Mouse (Mus musculus): ENCODE measurements around the gene Shpk. TPM values are rescaled to one million over a fixed set of nuclear protein-coding genes. Genes with fewer than 3 reads are reported as not detected.

The Shpk gene
- polyA plus RNA-seq, 1 experiment from 2014 or later: 1.00 TPM

DNA sequence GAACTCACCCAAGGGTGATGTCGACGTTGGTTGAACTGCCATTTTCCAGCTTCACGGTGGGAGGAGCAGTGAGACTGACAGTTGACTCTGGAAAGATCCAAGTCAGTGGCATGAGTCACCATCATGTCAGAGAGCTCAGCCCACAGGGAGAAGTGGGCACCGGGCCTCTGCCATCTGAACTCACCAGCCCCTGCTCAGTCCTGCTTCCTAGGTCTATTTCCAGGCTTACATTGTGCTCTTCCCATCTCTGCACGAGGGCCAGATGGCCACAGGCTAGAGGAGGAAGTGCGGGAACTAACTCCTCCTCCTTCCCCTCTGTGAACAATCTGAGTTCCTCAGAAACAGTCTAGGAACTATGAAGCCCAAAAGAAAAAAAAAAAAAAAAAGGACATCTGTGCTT is 6.2 kb upstream of the Shpk start:
- ATAC-seq (replicated peaks; ENCODE audit: extremely low read depth, insufficient read depth, low FRiP score): no peak
- Histone ChIP-seq H3K9ac (ENCODE audit: low read length) (no peak overlapping the region), H3K36me3 (ENCODE audit: control insufficient read depth, insufficient read depth) (peaks cover 8% of the 10 kb centered on the region; the same call in 1 of the 2 replicates), H3K4me2 (ENCODE audit: low read depth, low read length) (no peak overlapping the region), H3K9me3 (replicated peaks; ENCODE audit: control insufficient read depth, low read length) (no peaks in the 10 kb centered on the region), H3K27me3 (ENCODE audit: control insufficient read depth, insufficient read depth, low read length) (no peaks in the 10 kb centered on the region), H3K4me1 (ENCODE audit: control insufficient read depth, insufficient read depth, low read length) (no peaks in the 10 kb centered on the region), H3K4me3 (ENCODE audit: low read length) (no peak overlapping the region), H3K27ac (ENCODE audit: low read length) (no peak overlapping the region)
- WGBS: 59% methylated on average over 6 of the region's 6 CpGs

DNA sequence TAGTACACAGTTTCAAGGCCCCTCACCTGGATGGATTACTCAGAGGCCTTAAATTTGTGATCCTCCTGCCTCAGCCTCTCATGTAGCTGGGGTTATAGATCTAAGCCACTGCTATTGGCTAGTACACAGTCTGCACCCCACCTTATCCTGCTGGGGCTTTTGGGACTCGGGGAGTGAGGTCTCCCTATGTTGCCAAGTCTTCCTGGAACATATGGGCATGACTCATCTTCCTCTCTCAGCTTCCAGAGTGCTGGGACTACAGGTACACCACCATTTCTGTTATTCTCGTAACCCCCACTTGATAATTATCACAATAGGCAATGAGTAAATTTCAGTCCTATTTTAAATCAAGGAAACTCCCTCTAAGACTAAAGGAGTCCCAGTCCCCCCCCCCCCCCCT is 4.8 kb upstream of the Shpk start:
- peaks cover 8% of the 10 kb centered on the region; the same call in 1 of the 2 replicates for H3K36me3 ChIP-seq (ENCODE audit: control insufficient read depth, insufficient read depth)
- no peak overlapping the region for H3K9ac ChIP-seq (ENCODE audit: low read length)
- H3K4me1 ChIP-seq (ENCODE audit: control insufficient read depth, insufficient read depth, low read length): peaks cover 3% of the 10 kb centered on the region
- WGBS: 59% methylated on average over 2 of the region's 2 CpGs
- ATAC-seq (replicated peaks; ENCODE audit: extremely low read depth, insufficient read depth, low FRiP score): no peak
- no peaks in the 10 kb centered on the region for H3K9me3 ChIP-seq (replicated peaks; ENCODE audit: control insufficient read depth, low read length)
- H3K4me3 ChIP-seq (ENCODE audit: low read length): no peak overlapping the region
- H3K27ac ChIP-seq (ENCODE audit: low read length): no peak overlapping the region
- no peak overlapping the region for H3K4me2 ChIP-seq (ENCODE audit: low read depth, low read length)
- no peaks in the 10 kb centered on the region for H3K27me3 ChIP-seq (ENCODE audit: control insufficient read depth, insufficient read depth, low read length)

DNA sequence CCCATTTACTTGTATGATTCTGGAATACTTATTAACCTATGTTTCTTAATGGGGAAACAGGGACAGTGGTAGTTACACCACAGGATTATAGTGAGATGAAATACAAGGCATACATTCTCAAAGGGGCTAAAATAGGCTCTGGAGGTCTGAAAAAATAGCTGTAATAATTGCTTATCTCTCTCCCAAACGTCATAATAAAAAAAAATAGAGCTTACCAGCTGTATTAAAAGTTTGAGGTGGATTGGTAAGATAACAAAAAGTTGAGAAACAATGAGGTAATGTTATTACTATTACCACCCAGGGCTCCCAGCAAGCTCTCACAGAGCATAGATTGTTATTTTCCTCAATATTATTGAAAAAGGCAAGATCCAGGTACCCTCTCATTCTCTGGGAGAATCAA is 1.1 kb upstream of the Shpk start:
- H3K9ac ChIP-seq (ENCODE audit: low read length): peak overlapping the region; percentile 92
- H3K4me2 ChIP-seq (ENCODE audit: low read depth, low read length): peak overlapping the region; percentile 77
- ATAC-seq (replicated peaks; ENCODE audit: extremely low read depth, insufficient read depth, low FRiP score): no peak
- no peaks in the 10 kb centered on the region for H3K9me3 ChIP-seq (replicated peaks; ENCODE audit: control insufficient read depth, low read length)
- H3K4me3 ChIP-seq (ENCODE audit: low read length): peak overlapping the region; percentile 88
- H3K27me3 ChIP-seq (ENCODE audit: control insufficient read depth, insufficient read depth, low read length): no peaks in the 10 kb centered on the region
- 5% methylated on average over 1 of the region's 1 CpGs for WGBS
- peaks cover 6% of the 10 kb centered on the region; the same call in 1 of the 2 replicates for H3K36me3 ChIP-seq (ENCODE audit: control insufficient read depth, insufficient read depth)
- no peak overlapping the region for H3K27ac ChIP-seq (ENCODE audit: low read length)
- peaks cover 9% of the 10 kb centered on the region for H3K4me1 ChIP-seq (ENCODE audit: control insufficient read depth, insufficient read depth, low read length)

DNA sequence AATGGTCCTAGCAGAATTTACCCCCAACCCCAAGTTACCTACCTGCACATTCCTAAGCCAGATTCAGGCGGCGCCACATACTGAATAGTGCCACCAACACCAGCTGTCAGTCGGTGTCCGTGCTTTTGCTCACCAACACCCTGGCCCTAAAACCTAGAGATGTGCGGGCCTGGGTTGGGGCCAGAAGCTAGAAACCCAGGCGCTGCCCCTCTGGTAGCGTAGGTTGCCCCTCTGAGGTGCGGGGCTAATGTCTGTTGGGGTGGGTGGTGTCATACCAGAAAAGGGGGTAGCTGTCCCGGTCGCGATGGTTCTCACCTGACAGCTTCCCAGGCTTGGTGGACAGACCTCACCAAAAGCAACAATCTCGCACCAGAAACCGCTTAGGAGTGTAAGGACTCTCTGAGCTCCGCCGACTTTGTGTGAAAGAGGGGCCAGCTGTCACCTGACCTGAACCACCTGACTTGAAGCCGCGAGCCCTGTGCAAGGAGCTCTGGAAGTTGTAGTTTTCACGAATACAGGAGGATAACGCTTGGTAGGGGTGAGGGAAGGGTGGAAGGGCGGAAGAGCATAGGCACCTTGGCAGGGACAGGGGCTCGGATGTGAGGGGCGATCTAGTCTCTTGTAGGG is 544 bp upstream of the Shpk start, which contains the start of gene Ctns:
Gene Ctns, minus strand, starts transcription at position 440 of the 627 bp plus-strand sequence.
- H3K9me3 ChIP-seq (replicated peaks; ENCODE audit: control insufficient read depth, low read length): no peaks in the 10 kb centered on the region
- H3K4me2 ChIP-seq (ENCODE audit: low read depth, low read length): peak within 1 kb of the TSS; percentile 77
- H3K27me3 ChIP-seq (ENCODE audit: control insufficient read depth, insufficient read depth, low read length): no peaks in the 10 kb centered on the region
- peak within 1 kb of the TSS; percentile 92 for H3K9ac ChIP-seq (ENCODE audit: low read length)
- ATAC-seq (replicated peaks; ENCODE audit: extremely low read depth, insufficient read depth, low FRiP score): peak; percentile 96
- peak within 1 kb of the TSS; percentile 41; the same call in 1 of the 2 replicates for H3K27ac ChIP-seq (ENCODE audit: low read length)
- H3K4me1 ChIP-seq (ENCODE audit: control insufficient read depth, insufficient read depth, low read length): peaks cover 9% of the 10 kb centered on the region
- peaks cover 6% of the 10 kb centered on the region; the same call in 1 of the 2 replicates for H3K36me3 ChIP-seq (ENCODE audit: control insufficient read depth, insufficient read depth)
- peak within 1 kb of the TSS; percentile 88 for H3K4me3 ChIP-seq (ENCODE audit: low read length)
- 2% methylated on average over 22 of the region's 22 CpGs for WGBS

DNA sequence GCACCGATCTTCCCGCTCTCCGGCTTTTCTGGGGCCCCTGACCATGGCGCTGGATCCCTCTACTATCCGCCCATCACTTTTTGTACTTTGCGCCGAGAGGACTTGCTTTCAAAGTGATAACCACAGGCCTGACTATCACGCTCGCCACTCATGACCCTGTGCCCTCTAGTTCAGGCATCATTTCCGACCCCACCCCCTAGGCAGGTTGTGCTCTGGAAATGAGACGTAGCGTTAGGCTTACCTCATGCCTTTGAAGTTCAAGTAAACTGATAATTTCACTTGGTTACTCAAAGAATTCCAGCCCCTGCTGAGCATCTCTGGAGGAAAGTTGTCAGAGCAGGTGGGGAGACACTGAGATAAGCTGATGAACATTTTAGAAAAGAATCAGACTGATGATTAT is 619 bp downstream of the Shpk start:
- peaks cover 6% of the 10 kb centered on the region; the same call in 1 of the 2 replicates for H3K36me3 ChIP-seq (ENCODE audit: control insufficient read depth, insufficient read depth)
- H3K4me1 ChIP-seq (ENCODE audit: control insufficient read depth, insufficient read depth, low read length): peaks cover 9% of the 10 kb centered on the region
- H3K27ac ChIP-seq (ENCODE audit: low read length): no peak overlapping the region
- peak overlapping the region; percentile 77 for H3K4me2 ChIP-seq (ENCODE audit: low read depth, low read length)
- H3K27me3 ChIP-seq (ENCODE audit: control insufficient read depth, insufficient read depth, low read length): no peaks in the 10 kb centered on the region
- H3K9me3 ChIP-seq (replicated peaks; ENCODE audit: control insufficient read depth, low read length): no peaks in the 10 kb centered on the region
- peak overlapping the region; percentile 88 for H3K4me3 ChIP-seq (ENCODE audit: low read length)
- no peak for ATAC-seq (replicated peaks; ENCODE audit: extremely low read depth, insufficient read depth, low FRiP score)
- 1% methylated on average over 12 of the region's 12 CpGs for WGBS
- H3K9ac ChIP-seq (ENCODE audit: low read length): peak overlapping the region; percentile 92

DNA sequence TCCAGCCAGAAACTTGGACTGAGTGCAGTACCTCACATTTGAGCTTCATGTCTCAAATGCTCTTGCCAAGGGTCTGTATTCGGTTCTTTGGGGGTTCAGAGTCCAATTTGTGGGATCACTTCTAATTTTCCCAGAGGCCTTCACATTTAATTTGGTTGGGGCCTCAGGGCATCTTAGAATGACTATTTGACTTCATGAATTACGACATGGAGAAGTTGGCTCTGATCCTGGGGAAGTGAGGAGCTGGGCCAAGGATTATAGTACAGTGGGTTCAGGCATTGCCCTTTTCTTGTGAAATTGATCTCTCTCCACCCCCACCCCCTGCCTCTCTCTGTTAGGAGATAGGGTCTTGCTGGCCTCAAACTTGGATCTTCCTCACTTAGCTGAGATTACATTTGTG is 1.8 kb downstream of the Shpk start:
- H3K4me2 ChIP-seq (ENCODE audit: low read depth, low read length): no peak overlapping the region
- H3K4me1 ChIP-seq (ENCODE audit: control insufficient read depth, insufficient read depth, low read length): peaks cover 9% of the 10 kb centered on the region
- no peak overlapping the region for H3K4me3 ChIP-seq (ENCODE audit: low read length)
- H3K27me3 ChIP-seq (ENCODE audit: control insufficient read depth, insufficient read depth, low read length): no peaks in the 10 kb centered on the region
- no peaks in the 10 kb centered on the region for H3K9me3 ChIP-seq (replicated peaks; ENCODE audit: control insufficient read depth, low read length)
- H3K36me3 ChIP-seq (ENCODE audit: control insufficient read depth, insufficient read depth): no peaks in the 10 kb centered on the region
- ATAC-seq (replicated peaks; ENCODE audit: extremely low read depth, insufficient read depth, low FRiP score): no peak
- H3K9ac ChIP-seq (ENCODE audit: low read length): no peak overlapping the region
- WGBS: 77% methylated on average over 2 of the region's 2 CpGs
- no peak overlapping the region for H3K27ac ChIP-seq (ENCODE audit: low read length)

DNA sequence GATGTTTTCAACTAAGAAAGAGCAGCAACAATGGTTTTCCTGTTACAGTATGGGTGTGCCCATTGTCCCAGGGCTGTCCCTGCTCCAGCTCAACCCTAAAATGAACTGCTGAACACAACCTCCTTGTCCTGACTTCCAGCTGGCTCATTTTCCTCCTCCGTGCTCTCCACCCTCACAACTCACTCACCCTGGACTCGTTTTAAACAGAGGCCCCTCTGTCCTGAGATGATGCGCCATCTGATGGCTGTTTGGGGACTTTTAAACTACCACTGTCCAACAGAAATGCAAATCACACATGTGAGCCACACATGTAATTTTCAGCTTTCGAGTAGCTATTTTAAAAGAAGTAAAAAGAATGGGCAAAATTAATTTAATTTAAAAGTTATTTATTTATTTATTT is 2.3 kb downstream of the Shpk start:
- Histone ChIP-seq H3K9me3 (replicated peaks; ENCODE audit: control insufficient read depth, low read length) (no peaks in the 10 kb centered on the region), H3K27ac (ENCODE audit: low read length) (no peak overlapping the region), H3K4me2 (ENCODE audit: low read depth, low read length) (no peak overlapping the region), H3K36me3 (ENCODE audit: control insufficient read depth, insufficient read depth) (no peaks in the 10 kb centered on the region), H3K9ac (ENCODE audit: low read length) (no peak overlapping the region), H3K4me1 (ENCODE audit: control insufficient read depth, insufficient read depth, low read length) (peaks cover 9% of the 10 kb centered on the region), H3K4me3 (ENCODE audit: low read length) (no peak overlapping the region), H3K27me3 (ENCODE audit: control insufficient read depth, insufficient read depth, low read length) (no peaks in the 10 kb centered on the region)
- WGBS: 38% methylated on average over 4 of the region's 4 CpGs
- ATAC-seq (replicated peaks; ENCODE audit: extremely low read depth, insufficient read depth, low FRiP score): no peak

DNA sequence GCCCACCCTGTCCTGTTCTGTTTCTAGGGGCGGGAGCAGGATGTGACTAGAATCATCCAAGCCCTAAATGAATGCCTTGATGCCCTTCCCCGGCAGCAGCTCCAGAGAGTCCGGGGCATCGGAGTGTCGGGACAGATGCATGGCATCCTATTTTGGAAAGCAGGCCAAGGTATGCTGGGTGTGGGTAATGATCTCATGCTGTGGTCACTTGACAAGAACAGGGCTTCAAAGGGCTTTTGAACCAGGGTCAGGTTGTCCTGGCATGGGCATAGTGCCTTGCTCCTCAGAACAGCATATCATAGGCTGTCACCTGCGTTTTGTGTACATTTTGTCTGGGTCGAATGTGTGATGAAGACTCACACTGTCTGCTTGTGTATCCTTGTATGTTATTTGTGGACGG is 4.6 kb downstream of the Shpk start:
- no peak for ATAC-seq (replicated peaks; ENCODE audit: extremely low read depth, insufficient read depth, low FRiP score)
- H3K4me3 ChIP-seq (ENCODE audit: low read length): no peak overlapping the region
- no peak overlapping the region for H3K9ac ChIP-seq (ENCODE audit: low read length)
- H3K36me3 ChIP-seq (ENCODE audit: control insufficient read depth, insufficient read depth): no peaks in the 10 kb centered on the region
- no peaks in the 10 kb centered on the region for H3K27me3 ChIP-seq (ENCODE audit: control insufficient read depth, insufficient read depth, low read length)
- WGBS: 75% methylated on average over 8 of the region's 8 CpGs
- peaks cover 6% of the 10 kb centered on the region for H3K4me1 ChIP-seq (ENCODE audit: control insufficient read depth, insufficient read depth, low read length)
- H3K4me2 ChIP-seq (ENCODE audit: low read depth, low read length): no peak overlapping the region
- H3K9me3 ChIP-seq (replicated peaks; ENCODE audit: control insufficient read depth, low read length): 0 out of 2 replicates have a peak, but pooled peaks cover 2% of the 10 kb centered on the region
- no peak overlapping the region for H3K27ac ChIP-seq (ENCODE audit: low read length)

DNA sequence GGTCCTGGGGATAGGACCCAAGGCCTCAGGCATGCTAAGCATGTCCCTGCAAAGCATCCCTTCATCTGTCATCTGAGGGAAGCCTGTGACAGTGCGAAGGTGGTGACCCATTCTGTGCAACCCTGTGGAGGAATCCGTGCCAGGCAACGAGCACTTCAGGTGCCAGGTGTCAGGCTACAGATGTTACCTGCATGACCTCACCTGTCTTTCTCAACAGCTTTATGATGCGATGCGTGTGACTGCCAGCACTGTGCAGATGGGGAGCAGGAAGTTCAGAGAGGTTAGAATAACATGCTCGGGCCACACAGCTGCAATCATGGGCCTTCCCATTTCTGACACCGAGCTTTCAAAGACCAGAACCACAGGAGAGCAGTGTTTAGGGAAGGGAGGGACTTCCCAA is 5.9 kb downstream of the Shpk start:
- Histone ChIP-seq H3K9me3 (replicated peaks; ENCODE audit: control insufficient read depth, low read length) (0 out of 2 replicates have a peak, but pooled peaks cover 2% of the 10 kb centered on the region), H3K27me3 (ENCODE audit: control insufficient read depth, insufficient read depth, low read length) (no peaks in the 10 kb centered on the region), H3K9ac (ENCODE audit: low read length) (no peak overlapping the region), H3K27ac (ENCODE audit: low read length) (no peak overlapping the region), H3K4me1 (ENCODE audit: control insufficient read depth, insufficient read depth, low read length) (no peaks in the 10 kb centered on the region), H3K36me3 (ENCODE audit: control insufficient read depth, insufficient read depth) (no peaks in the 10 kb centered on the region), H3K4me3 (ENCODE audit: low read length) (no peak overlapping the region), H3K4me2 (ENCODE audit: low read depth, low read length) (no peak overlapping the region)
- WGBS: 69% methylated on average over 7 of the region's 7 CpGs
- no peak for ATAC-seq (replicated peaks; ENCODE audit: extremely low read depth, insufficient read depth, low FRiP score)

Measured in heart, embryonic 16.5 days (tissue).